Mouse (Mus musculus) splenic B cell, adult 2 months (primary cell): ENCODE results near the gene 4932438H23Rik.
A peak's percentile ranks its signal among the peaks of the same experiment; 100 is the strongest.

Experiments used
- DNase-seq: peaks from one replicate; pipeline ENCODE4 v3.0.0-alpha.2; 2011; ENCODE audit warnings: low read depth, low spot score
- H3K27me3 ChIP-seq: 2 replicates; pipeline ENCODE4 v1.6.1; 2012; ENCODE audit warnings: mild to moderate bottlenecking, low read length, moderate library complexity, mixed read lengths; ENCODE audit not compliant: control insufficient read depth, poor library complexity, insufficient read depth, severe bottlenecking
- H3K36me3 ChIP-seq: 2 replicates; pipeline ENCODE4 v1.6.1; 2012; ENCODE audit warnings: mild to moderate bottlenecking, low read length, moderate library complexity, mixed read lengths; ENCODE audit not compliant: control insufficient read depth, poor library complexity, insufficient read depth, severe bottlenecking

The 4932438H23Rik gene

DNA sequence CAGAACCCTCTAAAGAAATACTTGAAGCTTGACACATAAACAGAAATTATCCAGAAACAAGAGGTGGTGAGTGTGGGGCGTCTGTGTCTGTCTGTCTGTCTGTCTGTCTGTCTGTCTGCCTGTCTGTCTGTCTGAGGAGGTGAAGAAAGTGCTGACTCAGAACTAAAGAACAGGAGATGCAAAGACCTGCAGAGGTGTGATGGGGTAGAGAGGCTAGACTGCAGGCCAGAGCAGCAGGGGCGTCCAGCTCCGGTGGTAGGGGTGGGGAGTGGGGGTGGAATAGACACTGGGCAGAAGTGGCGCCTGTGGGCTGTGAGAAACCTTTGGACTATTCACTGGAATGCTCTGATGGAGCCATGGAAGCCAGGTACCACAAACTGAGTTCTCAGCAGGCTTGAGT lies 21.1 kb upstream of the 4932438H23Rik start:
- H3K27me3 ChIP-seq: no peaks in the 10 kb centered on the region
- H3K36me3 ChIP-seq: no peaks in the 10 kb centered on the region
- DNase-seq: no peak

DNA sequence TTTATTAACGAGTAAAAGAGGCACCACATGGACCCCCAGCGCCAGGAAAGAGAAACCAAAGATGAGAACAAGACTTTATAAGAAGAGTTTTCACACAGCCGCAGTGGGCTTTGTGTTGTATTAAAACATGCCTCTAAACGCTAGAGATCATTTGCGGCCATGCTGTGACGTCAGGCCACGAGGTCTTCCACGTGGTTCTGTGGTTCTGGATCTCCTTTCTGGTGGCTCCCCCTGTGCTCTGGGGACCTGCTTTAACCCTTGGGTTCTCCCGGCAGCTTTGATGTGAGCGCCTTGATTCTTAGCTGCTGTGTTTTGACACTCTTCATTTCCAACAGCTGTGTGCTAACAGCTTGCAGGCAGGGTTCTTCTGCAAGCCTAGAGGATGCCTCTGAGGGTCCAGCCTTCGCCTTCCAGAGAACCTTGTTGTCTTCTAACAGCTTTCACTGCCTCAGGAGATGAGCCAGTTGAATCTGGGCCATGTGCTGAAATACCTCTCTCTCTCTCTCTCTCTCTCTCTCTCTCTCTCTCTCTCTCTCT lies 16.1 kb upstream of the 4932438H23Rik start:
- no peaks in the 10 kb centered on the region for H3K27me3 ChIP-seq
- no peaks in the 10 kb centered on the region for H3K36me3 ChIP-seq
- DNase-seq: peak; percentile 3

DNA sequence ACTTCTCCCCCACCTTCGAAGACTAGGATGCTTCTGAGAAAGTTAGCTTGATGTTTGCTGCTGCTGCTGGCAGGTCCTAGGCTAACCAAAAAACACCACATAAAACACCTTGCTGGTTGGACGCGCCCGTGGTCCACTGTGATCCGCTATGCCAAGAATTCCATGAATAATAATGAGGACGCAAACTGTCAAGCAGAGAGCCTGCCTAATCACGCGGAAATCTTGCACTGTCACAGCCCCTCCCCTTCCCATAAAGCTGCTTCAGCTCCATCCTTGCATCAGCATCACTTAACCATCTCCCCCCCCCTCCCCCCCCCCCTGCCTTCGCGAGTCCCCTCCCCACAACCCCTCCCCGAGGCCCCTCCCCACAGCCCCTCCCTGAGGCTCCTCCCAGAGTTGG lies 12.7 kb upstream of the 4932438H23Rik start:
- no peaks in the 10 kb centered on the region for H3K36me3 ChIP-seq
- H3K27me3 ChIP-seq: no peaks in the 10 kb centered on the region; the same call in 1 of the 2 replicates
- DNase-seq: no peak

DNA sequence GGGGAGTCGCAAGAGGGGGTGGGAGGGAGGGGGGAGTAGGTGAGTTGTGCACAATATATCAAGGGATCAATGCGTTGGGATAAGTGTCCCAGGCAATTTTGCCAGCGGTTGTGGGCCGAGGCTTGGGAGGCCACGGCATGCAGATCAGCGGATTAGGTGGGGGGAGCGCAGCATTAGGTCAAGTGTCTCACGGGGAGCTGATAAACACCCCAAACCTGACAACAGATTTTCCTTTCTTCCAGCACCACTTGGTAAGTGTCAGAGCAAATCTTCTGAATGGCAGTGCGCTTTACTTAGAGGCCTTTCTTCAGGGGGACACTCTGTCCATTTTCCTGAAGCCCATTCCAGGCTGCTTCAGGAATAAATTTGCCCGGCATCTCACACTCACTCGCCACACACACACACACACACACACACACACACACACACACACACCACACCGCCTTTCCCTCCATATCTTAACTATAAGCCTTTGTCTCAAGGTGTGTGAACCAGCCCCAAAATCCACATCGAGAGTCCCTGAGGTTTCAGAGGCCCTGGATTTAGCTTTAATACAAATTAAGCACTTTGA lies 10.6 kb upstream of the 4932438H23Rik start:
- Histone ChIP-seq H3K36me3 (no peaks in the 10 kb centered on the region), H3K27me3 (no peaks in the 10 kb centered on the region; the same call in 1 of the 2 replicates)
- DNase-seq: no peak

DNA sequence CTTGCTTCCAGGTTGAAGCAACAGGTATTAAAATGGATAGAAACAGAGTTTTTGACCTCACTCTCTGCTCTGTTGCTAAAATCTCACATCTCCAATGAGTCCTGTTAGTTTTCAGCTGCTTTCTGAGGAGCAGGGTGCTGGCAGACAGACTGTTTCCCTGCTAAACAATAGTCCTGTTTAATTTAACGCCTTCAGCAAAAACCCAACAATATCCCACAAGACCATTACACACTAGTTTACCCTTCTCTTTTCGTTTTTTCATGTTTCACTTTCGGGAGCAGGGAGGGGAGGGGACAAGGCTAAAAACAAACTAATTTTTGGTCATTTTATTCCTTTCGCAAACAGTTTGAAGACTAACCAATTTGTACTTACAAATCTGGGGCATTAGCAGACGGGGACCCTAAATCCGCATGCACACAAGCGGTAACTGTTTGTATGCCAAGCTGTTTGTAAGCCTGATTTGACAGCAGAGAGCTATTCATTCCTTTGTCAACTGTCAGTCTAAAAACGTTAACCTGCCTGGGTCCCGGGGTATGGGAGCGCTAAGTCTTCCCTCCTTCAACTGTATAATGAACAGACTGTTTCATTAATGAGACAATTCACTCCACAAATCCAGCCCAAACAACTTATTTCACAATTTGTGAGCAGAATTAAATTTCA lies 10.0 kb upstream of the 4932438H23Rik start:
- DNase-seq: no peak
- Histone ChIP-seq H3K27me3 (no peaks in the 10 kb centered on the region; the same call in 1 of the 2 replicates), H3K36me3 (no peaks in the 10 kb centered on the region)

DNA sequence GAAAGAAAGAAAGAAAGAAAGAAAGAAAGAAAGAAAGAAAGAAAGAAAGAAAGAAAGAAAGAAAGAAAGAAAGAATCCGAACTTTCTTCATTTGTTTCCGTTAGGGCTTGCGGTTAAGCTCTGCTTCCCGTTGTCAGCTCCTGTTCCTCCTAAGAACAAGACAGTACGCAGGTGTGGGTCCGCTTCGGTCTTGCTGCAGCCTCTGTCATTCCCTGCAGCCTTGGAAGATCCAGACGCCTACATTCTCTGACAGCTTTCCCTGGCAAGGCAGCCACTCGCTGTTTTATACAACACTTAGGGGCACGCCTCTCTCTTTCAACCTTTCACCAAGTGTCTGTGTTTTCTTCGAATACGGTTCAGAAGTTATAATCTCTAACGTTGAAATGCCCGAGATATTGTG lies 8.5 kb upstream of the 4932438H23Rik start:
- Histone ChIP-seq H3K27me3 (no peaks in the 10 kb centered on the region; the same call in 1 of the 2 replicates), H3K36me3 (no peaks in the 10 kb centered on the region)
- no peak for DNase-seq

DNA sequence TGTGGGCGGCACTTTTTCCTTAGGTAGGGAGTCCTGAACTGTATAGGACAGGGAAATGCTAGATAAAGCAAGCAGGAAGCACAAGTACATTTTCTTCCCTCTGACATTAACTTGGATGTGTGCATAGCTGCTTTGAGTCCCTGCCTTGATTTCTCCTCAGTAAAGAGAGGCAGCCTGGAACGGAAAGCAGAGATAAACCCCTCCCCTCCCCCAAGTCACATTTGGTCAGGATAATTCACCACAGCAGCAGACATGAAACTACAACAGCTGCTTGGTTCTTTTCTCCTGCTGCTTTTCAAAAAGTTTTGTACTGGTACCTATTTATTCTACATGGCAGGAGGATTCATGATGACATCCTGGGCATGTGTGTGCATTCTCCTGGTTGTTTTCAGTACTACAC lies 5.6 kb upstream of the 4932438H23Rik start:
- Histone ChIP-seq H3K36me3 (no peaks in the 10 kb centered on the region), H3K27me3 (no peaks in the 10 kb centered on the region; the same call in 1 of the 2 replicates)
- DNase-seq: no peak

DNA sequence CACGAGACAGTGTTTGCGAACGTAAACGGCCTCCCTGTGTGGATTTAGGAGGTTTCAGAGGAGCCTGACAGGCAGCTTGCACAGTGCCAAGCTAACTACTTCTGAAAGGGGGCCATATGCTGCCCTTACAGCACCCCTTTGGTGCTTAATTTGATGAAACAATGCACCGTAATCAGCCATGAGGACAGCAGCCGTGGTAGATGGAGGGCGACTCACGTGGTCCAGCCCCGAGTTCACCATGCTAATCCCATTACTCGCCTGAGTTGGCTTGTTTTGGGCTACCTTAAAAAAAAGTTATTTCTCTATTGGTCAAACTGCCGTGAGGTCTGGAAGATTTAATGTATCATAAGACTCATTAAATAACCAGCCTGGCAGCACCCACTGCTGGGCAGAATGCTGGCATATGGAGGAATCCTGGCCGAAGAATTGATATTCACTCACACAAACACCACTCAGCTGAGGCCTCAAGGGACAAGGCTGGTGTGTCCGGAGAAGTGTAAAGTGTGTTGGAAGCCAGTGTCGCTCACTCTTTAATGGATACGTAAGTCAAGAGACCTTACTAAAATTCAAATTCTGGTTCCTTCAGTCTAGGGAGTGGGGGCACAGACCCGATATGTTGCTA lies 4.6 kb upstream of the 4932438H23Rik start:
- Histone ChIP-seq H3K36me3 (no peaks in the 10 kb centered on the region), H3K27me3 (no peaks in the 10 kb centered on the region; the same call in 1 of the 2 replicates)
- no peak for DNase-seq

DNA sequence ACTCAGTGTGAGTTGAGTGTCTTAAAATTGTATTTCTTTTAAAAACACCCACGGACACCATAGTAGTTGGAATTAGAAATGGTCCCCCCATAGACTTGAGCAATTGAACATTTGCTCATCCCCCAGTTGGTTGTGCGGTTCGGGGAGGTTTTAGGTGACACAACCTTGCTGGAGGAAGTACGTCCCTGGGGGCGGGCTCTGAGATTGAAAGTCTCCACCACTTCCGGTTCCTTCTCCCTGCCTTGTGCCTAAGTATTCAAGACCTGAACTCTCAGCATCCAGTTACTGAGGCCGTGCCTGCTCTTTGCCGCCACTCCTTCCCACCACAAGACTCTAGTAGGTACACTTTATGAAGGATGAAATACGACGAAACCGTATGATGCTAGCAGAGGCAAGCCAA lies 2.9 kb upstream of the 4932438H23Rik start:
- no peaks in the 10 kb centered on the region for H3K27me3 ChIP-seq
- no peak for DNase-seq
- H3K36me3 ChIP-seq: no peaks in the 10 kb centered on the region

DNA sequence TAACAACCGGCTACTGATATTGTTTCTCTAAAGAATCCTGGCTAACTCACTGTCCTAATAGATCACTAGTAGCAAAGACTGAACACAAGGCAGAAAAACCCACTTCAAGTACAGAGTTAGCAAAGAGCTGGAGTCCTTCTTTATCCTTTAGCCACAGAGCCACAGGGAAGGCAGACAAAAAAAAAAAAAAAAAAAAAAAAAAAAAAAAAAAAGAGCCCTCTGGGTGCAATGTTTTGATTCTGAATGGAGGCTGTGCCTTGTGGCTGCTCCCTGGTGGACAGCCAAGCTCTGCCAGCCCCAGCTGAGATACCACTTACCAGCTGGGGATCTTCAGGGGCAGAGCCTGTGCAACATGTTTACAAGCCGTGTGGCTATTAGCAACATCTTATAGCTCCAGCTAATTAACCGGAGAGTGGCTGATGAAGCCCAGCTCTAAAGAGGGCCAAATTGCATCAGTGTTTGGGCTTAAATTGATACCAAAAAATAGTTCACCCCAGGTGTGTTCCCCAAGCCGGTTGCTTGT lies 2.1 kb upstream of the 4932438H23Rik start:
- no peaks in the 10 kb centered on the region for H3K27me3 ChIP-seq
- no peak for DNase-seq
- H3K36me3 ChIP-seq: no peaks in the 10 kb centered on the region

DNA sequence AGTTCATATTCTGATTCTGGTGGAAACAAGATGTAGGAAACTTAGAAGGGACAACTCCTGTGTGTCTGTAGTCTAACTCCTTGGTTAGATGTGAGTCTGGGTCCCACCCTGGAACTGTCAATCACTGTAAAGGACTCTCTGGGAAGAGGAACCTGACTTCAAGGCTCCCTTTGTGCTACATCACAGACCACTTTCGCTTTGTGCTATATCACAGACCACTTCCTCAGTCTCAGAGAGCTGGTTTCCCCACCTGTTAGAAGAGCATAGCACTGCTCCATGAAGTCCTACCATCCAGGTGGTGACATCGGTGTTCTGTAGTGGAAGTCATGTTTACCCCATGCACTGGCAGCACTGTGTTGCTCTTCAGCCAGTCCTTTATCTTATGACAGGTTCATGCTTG lies 1.1 kb upstream of the 4932438H23Rik start:
- Histone ChIP-seq H3K27me3 (no peaks in the 10 kb centered on the region), H3K36me3 (no peaks in the 10 kb centered on the region)
- no peak for DNase-seq

DNA sequence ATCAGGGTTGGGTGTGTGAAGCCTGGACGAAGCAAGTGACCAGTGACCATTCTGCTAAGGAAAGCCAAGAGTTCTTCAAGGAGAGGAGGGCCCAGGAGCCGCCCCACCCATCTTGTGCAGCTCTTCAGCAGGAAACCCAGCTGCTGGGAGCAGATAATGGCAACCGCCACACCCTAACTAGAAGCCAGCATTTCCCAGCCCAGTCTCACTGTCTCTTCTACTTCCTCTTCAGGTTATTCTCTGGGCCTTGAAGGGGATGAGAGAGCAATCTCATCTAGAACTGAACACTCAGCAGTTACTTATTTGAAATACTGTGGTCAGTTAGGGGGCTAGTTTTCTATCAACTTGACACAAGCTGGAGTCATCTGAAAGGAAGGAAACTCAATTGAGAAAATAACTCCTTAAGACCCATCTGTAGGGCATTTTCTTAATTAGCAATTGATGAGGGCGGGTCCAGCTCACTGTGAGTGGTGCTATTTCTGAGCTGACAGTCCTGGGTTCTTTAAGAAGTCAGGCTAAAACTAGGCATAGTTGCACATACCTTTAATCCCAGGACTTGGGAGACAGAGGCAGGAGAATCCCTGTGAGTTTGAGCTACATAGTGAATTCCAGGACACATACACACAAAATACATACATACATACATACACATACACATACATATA lies 8.1 kb downstream of the 4932438H23Rik start:
- no peak for DNase-seq
- no peaks in the 10 kb centered on the region for H3K27me3 ChIP-seq
- H3K36me3 ChIP-seq: no peaks in the 10 kb centered on the region

DNA sequence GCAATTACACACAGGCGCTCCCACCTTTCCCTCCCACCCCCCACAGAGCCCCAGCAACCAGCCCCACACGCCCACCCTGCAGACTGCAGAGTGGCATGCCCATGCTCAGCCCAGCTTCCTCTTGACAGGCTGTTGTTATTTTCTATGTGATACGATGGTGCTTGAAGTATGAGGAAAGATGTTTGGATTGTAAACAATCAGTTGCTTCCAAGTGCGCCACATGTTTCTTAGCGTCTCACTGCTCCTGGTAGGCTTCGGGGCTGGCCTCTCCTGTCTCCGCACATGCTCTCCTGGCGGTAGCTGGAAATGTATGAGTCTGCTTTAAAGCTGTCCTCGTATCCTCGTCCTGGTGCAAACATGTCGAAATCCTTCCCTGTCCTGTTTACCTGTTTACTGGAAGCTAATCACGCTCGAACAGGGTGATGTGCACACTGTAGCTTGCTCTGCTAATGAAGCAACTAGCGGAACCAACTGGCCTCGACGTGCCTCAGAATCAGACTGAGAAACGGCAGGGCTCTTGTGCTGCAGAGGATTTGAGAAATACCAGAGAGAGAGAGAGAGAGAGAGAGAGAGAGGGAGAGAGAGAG lies 9.6 kb downstream of the 4932438H23Rik start:
- no peak for DNase-seq
- no peaks in the 10 kb centered on the region for H3K36me3 ChIP-seq

More for the DNA sequence above, 9.6 kb downstream of the 4932438H23Rik start:
- H3K27me3 ChIP-seq: no peaks in the 10 kb centered on the region
